Mouse (Mus musculus): ENCODE results near the gene Tbl1x. TPM values are rescaled to one million over a fixed set of nuclear protein-coding genes. Genes with fewer than 3 reads are reported as not detected.

Tbl1x gene
- total and polyA plus RNA-seq, 3 experiments = 14.7 to 32.5 (median 30.7) TPM

DNA sequence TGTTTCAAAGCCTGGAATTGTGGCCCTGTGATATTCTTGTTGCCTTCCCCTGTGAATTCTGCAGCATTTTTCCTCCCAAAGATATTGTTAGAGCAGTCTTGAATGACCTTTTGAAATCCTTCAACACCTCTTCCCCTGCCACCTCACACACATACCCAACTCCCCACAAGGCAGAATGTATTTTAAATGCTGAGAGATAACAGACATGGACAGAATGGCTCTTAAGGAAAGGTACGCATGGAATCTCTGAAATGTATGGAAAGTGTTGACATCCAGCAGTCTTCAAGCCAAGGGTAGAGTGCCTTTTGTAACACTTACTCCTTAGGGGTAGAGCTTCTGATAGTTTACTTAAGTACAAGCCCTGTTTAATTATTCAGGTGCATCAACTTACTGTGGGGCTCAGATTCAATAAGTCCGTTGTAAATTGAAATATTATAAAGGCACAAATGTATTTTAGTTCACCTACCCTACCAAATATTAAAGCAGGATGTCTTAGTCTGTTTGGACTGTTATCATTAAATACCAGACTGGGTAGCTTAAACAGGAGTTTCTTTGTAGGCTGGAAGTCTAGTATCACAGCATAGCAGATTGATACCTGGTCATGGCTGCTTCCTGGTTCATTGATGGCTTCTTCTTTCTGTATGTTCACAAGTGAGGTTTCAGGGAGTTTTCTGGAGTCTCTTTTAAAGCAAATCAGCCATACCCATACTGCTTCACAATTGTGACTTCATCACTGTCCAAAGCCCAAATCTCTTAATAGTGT lies 92.9 kb downstream of the Tbl1x start:
- 67% methylated on average over 2 of the region's 2 CpGs for WGBS
- Histone ChIP-seq H3K79me2 (replicated peaks; ENCODE audit: control insufficient read depth, insufficient read depth, low read length) (no peaks in the 10 kb centered on the region), H3K9ac (ENCODE audit: low read depth, low read length) (no peak overlapping the region), H3K36me3 (ENCODE audit: control insufficient read depth, insufficient read depth, low read length) (no peaks in the 10 kb centered on the region; the same call in 1 of the 2 replicates), H3K27ac (0 out of 2 replicates have a peak overlapping the region, but pooled peaks have one; percentile 1), H3K27me3 (ENCODE audit: control insufficient read depth, insufficient read depth, low read length) (no peaks in the 10 kb centered on the region), H3K4me1 (ENCODE audit: control insufficient read depth, insufficient read depth, low read length) (peaks cover 1% of the 10 kb centered on the region), H3K4me3 (no peak overlapping the region)
- intact Hi-C loops (cut with DNase I) = no loop called here
- no peak for DNase-seq
- TF ChIP-seq CTCF (IDR thresholded peaks at IDR 0.05) (no peak), POLR2A (IDR thresholded peaks at IDR 0.05; ENCODE audit: insufficient read depth, low read depth, low read length) (no peak), EP300 (IDR thresholded peaks at IDR 0.05; ENCODE audit: insufficient read depth, low read depth, low read length) (no peak)

DNA sequence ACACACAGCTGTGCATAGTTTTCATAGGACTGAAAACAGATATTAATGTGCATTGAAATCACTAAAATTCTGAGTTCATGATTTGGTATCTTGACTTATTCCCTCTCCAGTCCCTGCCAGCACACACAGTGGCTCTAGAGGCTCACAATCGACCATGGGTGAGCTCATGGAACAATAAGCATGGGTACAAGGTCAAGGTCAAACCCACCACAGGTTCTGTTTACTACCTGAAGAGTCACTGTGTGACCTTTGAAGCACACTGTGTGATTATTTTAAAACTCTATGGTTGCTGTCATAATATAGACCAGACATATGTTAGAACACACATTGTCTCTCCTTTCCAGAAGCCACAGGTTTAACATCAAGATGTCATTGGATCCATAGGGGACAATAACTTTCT lies 96.7 kb downstream of the Tbl1x start:
- no peaks in the 10 kb centered on the region for H3K27me3 ChIP-seq (ENCODE audit: control insufficient read depth, insufficient read depth, low read length)
- 5% methylated on average over 1 of the region's 1 CpGs for WGBS
- intact Hi-C loops (cut with DNase I) = no loop called here
- DNase-seq = no peak
- no peak overlapping the region for H3K4me3 ChIP-seq
- no peak overlapping the region for H3K9ac ChIP-seq (ENCODE audit: low read depth, low read length)
- no peak overlapping the region for H3K27ac ChIP-seq
- TF ChIP-seq CTCF (IDR thresholded peaks at IDR 0.05) = no peak
- no peak for TF ChIP-seq EP300 (IDR thresholded peaks at IDR 0.05; ENCODE audit: insufficient read depth, low read depth, low read length)
- TF ChIP-seq POLR2A (IDR thresholded peaks at IDR 0.05; ENCODE audit: insufficient read depth, low read depth, low read length) = no peak
- no peaks in the 10 kb centered on the region for H3K36me3 ChIP-seq (ENCODE audit: control insufficient read depth, insufficient read depth, low read length)
- peaks cover 3% of the 10 kb centered on the region for H3K4me1 ChIP-seq (ENCODE audit: control insufficient read depth, insufficient read depth, low read length)
- no peaks in the 10 kb centered on the region; the same call in 1 of the 2 replicates for H3K79me2 ChIP-seq (replicated peaks; ENCODE audit: control insufficient read depth, insufficient read depth, low read length)

DNA sequence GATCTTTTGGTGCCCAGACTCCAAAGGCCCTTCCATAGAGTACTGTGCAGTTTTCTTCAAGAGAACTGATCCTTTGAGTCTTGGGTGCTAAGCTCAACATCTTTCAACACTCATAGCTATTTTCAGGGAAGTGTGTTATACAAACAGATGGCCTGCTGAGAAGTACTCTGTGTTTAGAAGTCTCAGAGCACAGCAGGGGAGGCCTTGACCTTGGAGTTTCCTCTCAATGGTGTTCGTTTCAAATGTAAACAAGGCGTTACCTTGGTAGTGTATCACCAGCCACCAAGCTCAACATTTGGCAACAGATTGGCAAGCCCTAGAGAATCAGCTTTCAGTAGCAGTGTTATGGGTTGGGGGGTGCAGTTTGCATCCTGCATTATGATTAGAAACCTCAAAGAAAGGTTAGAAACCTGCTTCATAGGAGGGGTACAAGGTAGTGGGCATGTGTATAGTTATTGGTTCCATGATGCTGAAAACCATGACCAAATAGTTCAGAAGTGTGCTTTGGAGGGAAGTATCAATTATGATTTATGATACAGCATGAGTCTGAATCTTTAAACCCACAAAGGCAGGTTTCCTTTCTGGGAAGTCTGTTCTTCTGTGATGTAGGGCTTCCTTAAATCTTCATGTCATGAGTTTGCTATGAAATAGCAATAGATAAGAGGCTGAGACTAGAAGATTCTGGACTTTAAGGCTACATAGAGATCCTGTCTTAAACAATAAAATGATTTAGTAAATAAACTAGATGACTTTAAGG lies 98.3 kb downstream of the Tbl1x start:
- DNase-seq = no peak
- no peaks in the 10 kb centered on the region for H3K36me3 ChIP-seq (ENCODE audit: control insufficient read depth, insufficient read depth, low read length)
- H3K4me3 ChIP-seq = no peak overlapping the region
- intact Hi-C loops (cut with DNase I) = no loop called here
- H3K4me1 ChIP-seq (ENCODE audit: control insufficient read depth, insufficient read depth, low read length) = peaks cover 5% of the 10 kb centered on the region
- no peak overlapping the region for H3K9ac ChIP-seq (ENCODE audit: low read depth, low read length)
- TF ChIP-seq CTCF (IDR thresholded peaks at IDR 0.05) (no peak), POLR2A (IDR thresholded peaks at IDR 0.05; ENCODE audit: insufficient read depth, low read depth, low read length) (no peak), EP300 (IDR thresholded peaks at IDR 0.05; ENCODE audit: insufficient read depth, low read depth, low read length) (no peak)
- H3K79me2 ChIP-seq (replicated peaks; ENCODE audit: control insufficient read depth, insufficient read depth, low read length) = no peaks in the 10 kb centered on the region; the same call in 1 of the 2 replicates
- no peak overlapping the region for H3K27ac ChIP-seq
- H3K27me3 ChIP-seq (ENCODE audit: control insufficient read depth, insufficient read depth, low read length) = no peaks in the 10 kb centered on the region
- WGBS = 27% methylated on average over 2 of the region's 2 CpGs

DNA sequence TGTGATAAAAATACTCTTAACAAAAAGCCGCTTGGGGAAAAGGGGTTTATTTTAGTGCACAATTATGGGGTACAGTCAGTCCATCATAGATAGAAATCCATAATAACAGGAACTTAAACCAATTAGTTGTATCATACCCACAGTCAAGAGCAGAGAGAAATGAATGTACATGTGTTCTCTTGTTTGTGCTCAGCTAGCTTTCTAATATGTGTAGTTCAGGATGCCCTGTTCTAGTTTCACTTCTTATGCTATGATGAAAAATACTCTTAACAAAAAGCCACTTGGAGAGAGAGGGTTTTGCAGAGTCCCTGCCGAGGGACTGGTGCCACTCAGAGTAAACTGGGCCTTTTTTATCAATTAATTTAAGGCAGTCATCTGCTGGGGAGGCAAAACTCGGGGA lies 101.1 kb downstream of the Tbl1x start:
- H3K4me3 ChIP-seq = no peak overlapping the region
- TF ChIP-seq EP300 (IDR thresholded peaks at IDR 0.05; ENCODE audit: insufficient read depth, low read depth, low read length) (no peak), POLR2A (IDR thresholded peaks at IDR 0.05; ENCODE audit: insufficient read depth, low read depth, low read length) (no peak), CTCF (IDR thresholded peaks at IDR 0.05) (no peak)
- WGBS = 53% methylated on average over 3 of the region's 3 CpGs
- no peaks in the 10 kb centered on the region for H3K27me3 ChIP-seq (ENCODE audit: control insufficient read depth, insufficient read depth, low read length)
- H3K36me3 ChIP-seq (ENCODE audit: control insufficient read depth, insufficient read depth, low read length) = no peaks in the 10 kb centered on the region
- no peaks in the 10 kb centered on the region; the same call in 1 of the 2 replicates for H3K79me2 ChIP-seq (replicated peaks; ENCODE audit: control insufficient read depth, insufficient read depth, low read length)
- intact Hi-C loops (cut with DNase I) = no loop called here
- peaks cover 9% of the 10 kb centered on the region for H3K4me1 ChIP-seq (ENCODE audit: control insufficient read depth, insufficient read depth, low read length)
- no peak overlapping the region for H3K27ac ChIP-seq
- no peak for DNase-seq
- no peak overlapping the region for H3K9ac ChIP-seq (ENCODE audit: low read depth, low read length)

DNA sequence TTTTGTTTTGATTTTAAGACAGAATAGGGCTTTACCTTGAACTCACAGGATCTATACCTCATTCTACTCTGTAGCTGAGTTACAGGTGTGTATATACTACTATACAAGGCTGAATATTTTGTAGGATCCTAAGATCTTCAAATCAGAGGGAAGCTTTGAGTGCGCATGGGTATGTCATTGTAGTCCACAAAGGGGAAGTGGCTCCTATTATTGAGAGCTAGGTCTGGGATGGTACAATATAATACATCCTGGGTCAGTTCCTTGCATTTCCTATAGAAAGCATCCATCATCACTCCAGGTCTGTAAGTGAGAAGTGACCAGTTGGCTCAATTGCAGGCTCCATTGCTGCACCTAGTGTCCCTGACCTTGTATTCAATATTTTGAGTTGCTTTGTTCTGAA lies 102.2 kb downstream of the Tbl1x start:
- Histone ChIP-seq H3K36me3 (ENCODE audit: control insufficient read depth, insufficient read depth, low read length) (no peaks in the 10 kb centered on the region), H3K27ac (no peak overlapping the region), H3K9ac (ENCODE audit: low read depth, low read length) (no peak overlapping the region), H3K4me1 (ENCODE audit: control insufficient read depth, insufficient read depth, low read length) (peaks cover 9% of the 10 kb centered on the region), H3K79me2 (replicated peaks; ENCODE audit: control insufficient read depth, insufficient read depth, low read length) (no peaks in the 10 kb centered on the region; the same call in 1 of the 2 replicates), H3K27me3 (ENCODE audit: control insufficient read depth, insufficient read depth, low read length) (no peaks in the 10 kb centered on the region), H3K4me3 (no peak overlapping the region)
- no peak for DNase-seq
- TF ChIP-seq CTCF (IDR thresholded peaks at IDR 0.05) (no peak), POLR2A (IDR thresholded peaks at IDR 0.05; ENCODE audit: insufficient read depth, low read depth, low read length) (no peak), EP300 (IDR thresholded peaks at IDR 0.05; ENCODE audit: insufficient read depth, low read depth, low read length) (no peak)
- intact Hi-C loops (cut with DNase I) = no loop called here
- 91% methylated on average over 1 of the region's 1 CpGs for WGBS
